Mouse (Mus musculus) telencephalon, adult 2 months (tissue): ENCODE data around the gene Aggf1.
"Not testable (repeated sequence)": the region's sequence is repeated elsewhere in the genome, so short reads cannot be mapped to it uniquely, and the experiment has no call there.

ENCODE experiments used
- DNase-seq: peaks from one replicate; pipeline ENCODE4 v3.0.0-alpha.2; 2011; ENCODE audit warnings: low read depth, low spot score

Aggf1 gene

GRCm38 (mm10) chr13:95374701-95375553 lies at the start of gene Aggf1:
Aggf1 (minus strand) TSS chr13:95375352.
- DNase-seq = peak; percentile 94

DNA sequence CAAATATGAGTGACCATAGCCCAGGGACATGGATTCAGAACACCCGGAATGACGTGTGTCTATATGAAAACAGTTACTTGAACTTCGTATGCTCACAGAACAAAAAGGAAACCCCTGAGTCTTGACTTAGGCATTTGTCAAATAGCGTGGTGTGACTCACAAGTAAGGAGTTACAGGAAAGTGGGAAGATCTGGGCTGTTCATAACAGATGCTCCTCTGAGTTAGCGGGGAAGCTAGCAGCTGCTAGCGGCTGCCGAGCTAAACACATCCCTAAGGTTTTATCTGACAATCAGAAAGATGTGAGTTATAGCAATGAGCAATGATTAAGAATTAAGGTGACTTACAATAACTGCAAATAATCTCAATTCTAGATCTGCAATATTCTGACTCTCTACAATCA lies 49.8 kb upstream of the Aggf1 start:
- no peak for DNase-seq

- DNase-seq = no peak
Measured at GRCm38 (mm10) chr13:95419204-95419749, 44.1 kb upstream of the Aggf1 start.

GRCm38 (mm10) chr13:95418575-95419203 lies 43.5 kb upstream of the Aggf1 start:
- no peak for DNase-seq

DNA sequence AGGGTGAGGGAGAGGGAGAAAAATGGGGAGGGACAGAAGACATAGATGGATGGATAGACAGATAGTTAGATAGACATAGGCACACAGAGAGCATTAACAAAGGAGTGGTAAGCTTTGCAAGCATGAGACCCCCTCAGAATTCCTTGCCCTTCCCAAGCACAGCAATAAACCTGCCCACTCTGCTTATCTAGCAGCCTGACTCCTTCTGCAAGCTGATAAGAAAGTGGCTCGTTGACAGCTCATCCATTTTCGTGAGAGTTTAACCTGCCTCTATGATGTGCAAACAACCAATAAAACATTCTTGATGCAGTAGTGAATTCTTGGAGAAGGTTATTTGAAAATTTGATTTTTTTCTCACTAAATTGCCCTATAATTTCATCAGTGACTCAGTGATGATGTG lies 37.1 kb upstream of the Aggf1 start:
- no peak for DNase-seq

DNA sequence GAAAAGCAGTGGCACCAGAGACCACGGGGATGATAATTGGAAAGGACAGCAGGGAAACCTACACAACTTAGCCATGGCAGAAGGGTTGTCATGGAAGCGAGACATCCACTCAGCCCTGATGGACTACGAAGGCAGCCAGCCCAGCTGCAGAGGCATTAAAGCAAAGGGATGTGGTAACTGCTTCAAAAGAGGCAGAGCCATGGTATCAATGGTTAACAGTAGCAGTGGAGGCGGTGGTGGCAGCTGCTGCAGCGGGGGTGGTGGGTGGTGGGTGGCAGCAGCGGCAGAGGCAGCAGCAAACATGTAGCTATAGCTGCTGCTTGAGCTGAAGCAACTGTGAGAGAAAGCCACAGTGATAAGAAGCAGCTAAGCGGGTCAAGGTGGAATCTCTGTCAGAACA lies 18.1 kb upstream of the Aggf1 start:
- DNase-seq = no peak

DNA sequence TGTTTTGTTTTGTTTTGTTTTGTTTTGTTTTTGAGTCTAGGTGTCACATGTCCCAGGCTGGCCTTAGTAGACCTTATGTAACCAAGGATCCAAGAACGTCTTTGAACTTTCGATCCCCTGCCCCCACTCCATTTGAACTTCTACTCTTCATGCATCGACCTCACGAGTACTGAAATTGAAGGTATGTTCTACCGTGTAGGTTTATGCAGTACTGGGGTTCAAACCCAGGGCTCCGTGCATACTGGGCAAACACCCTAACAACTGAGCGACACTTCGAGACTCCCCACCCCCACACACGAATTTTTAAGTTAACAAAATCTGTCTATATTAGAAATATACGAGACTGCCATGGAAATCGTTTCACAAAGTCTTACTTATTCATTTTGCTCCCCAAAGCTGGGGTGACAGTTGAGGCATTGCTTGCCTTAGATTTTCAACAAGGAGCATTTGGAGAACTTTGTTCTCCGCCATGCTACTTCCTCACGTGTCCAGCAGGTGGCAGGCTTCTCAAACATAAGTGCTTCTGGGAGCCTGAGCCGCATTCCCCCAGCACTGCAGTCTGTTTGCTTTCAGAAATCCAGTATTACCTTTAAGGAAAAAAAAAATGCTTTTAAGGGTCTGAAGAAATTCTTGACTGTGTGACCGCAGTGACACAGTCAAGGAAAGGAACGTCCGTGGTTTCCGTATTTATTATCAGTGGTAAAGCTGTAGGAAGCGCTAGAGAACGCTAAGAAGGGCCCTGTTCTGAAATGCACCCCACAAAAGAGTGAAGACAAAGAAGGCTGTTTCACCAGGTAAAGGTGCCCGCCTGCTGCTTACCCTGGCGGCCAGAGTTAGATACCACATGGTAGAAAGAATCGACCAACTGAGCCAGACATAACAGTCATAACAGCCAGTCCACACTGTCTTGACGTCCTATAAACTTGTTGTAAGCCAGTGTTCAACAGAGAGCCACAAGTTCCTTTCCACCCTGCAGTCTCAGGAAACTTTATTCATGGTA lies 15.0 kb upstream of the Aggf1 start:
- peak; percentile 74 for DNase-seq

DNA sequence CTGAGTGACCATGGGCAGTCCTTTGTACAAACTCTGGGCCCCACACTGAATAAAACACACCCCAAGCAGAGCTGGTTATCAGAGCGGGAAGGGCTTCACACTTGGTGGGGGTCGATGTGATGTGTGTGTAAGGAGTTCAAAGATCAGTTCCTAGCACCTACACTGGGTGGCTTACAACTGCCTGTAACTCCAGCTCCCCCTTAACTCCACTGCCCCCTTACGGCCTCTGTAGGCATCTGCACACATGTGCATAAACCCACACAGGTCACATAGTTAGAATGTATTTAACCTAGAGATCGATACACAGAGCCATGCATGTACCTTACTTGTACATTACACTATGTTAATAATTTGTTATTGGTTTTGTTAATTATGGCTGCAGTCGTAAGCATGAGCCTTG lies 13.1 kb upstream of the Aggf1 start:
- no peak for DNase-seq

- no peak for DNase-seq
Measured at GRCm38 (mm10) chr13:95382418-95382817, 7.3 kb upstream of the Aggf1 start.

GRCm38 (mm10) chr13:95378696-95379095 lies 3.5 kb upstream of the Aggf1 start:
- no peak for DNase-seq

DNA sequence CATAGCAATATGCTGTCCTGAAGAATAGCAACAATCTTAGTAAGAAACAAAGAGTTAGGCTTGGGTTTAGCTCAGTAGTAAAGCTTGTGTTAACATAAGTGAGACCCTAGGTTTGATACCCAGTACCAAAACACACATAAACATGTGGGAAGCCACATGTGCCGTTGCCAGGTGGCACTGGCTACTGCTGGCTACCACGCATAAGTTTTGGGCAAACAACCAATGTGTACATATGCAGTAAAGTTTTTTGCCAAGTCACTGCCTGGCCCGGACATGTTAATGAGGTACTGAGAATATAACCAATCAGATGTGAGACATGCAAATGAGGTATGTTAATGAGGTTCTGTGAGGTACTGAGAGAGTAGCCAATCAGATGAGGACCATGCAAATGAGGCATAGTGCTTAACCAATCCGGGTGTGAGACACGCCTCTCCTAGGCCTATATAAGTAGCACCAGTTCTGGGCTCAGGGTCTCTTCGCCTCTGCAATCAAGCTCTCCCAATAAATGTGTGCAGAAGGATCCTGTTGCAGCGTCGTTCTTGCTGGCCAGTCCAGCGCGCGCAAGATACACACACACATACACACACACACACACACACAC lies 1.6 kb upstream of the Aggf1 start:
- DNase-seq = not testable (repeated sequence)

GRCm38 (mm10) chr13:95375554-95375914 lies 382 bp upstream of the Aggf1 start:
- DNase-seq = no peak

DNA sequence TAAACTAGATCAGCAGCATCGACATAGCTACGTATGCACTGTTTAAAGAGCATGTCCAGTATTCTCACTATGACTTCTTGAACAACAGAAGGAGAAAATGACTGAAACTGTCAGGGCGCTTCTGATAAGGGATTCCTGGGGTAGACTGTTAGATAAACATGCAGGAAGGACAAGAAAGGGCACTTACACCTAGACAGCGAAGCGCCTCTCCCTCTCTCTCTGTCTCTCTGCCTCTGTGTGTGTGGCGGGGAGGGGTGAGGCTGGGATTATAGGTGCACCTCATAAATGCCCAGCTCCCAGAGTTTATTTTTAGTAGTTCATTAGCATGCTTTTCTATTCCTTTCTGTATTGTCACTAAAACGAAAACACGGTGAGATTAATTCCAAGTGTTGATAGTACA lies 8.8 kb downstream of the Aggf1 start:
- no peak for DNase-seq

- DNase-seq = no peak
Measured at GRCm38 (mm10) chr13:95363440-95363839, 11.7 kb downstream of the Aggf1 start.

DNA sequence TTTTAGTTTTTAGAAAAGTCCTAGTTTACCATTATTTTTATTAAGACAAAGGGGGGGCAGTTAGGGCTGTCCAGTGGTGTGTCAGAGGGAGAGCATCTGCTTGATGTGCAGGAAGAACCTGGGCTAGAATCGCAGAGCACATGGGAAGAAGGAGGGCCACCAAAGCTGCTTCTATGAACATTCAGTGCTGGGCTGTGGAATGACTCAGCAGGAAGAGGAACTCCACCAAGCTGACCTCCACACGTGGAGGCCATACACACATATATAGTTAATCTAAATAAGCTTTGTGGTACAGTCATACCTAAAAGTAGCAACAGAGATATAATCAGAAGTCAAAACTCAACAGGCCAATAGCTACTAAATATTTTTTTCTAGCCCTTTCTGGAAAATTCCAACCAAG lies 16.9 kb downstream of the Aggf1 start:
- no peak for DNase-seq

DNA sequence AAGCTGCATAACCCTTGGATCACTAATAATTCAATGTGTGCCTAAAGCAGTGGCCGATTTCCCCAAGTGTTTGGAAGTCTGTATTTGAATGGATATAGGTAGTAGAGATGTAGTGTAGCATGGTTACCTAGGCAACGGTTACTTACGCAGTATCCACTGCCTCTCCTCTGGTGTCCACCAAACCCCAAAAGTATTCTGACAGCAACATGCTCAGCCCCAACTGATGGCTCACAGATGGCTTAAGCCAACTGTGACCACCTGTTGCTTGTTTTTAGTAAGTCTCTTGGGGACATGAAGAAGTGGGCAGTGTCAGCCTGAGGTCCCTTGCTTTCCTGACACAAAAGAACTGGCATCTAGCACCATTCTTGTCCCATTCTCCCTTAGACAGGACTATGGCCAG lies 26.7 kb downstream of the Aggf1 start:
- peak; percentile 35 for DNase-seq

DNA sequence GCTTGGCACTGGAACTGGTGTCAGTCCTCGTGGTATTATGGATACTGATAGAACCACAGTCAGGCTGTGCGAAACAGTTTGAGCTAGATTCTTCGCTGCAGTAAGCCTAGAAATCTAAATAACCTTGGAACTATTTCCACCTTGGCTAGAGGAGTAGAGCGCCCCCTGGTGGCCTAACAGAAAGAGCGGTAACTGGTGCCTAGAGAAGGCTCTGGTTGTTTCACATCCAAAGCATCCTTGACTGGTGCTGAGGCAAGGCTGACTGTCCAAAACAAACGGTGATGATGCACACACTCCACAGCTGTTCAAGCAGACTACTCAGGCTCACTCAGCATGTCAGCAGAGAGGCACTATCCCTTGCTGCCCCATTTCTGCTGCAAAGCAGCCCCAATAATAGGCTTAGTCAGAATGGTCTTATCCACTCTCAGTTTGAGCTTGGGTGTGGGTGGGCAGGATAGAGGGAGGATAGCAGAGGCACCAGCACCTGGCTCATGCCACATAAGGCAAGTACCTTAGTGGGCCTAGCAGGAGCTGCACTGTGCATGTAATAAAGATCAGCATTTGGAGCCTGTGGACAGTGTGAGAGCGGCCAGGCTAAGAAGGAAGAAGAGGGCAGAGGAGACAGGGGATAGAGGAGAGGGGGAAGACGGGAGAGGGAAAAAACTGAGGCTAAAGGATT lies 28.0 kb downstream of the Aggf1 start:
- peak; percentile 69 for DNase-seq

DNA sequence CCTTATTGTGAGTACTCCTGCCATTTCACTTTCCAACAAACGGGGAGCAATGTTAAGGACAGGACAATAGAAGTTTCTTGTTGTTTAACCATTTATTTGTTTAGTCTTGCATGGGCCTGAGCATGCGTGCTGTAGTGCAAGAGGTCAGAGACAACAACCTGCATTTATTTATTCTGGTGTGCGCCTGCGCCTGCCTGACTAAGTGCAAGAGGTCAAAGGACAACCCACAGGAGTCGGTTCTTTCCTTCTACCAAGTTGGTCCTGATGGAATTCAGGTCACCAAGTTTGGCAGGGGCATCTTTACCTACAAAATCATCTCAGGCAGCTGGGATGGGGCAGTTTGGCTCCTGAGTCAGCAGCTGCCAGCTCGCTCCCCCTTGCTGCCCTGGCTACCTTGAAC lies 29.3 kb downstream of the Aggf1 start:
- no peak for DNase-seq

DNA sequence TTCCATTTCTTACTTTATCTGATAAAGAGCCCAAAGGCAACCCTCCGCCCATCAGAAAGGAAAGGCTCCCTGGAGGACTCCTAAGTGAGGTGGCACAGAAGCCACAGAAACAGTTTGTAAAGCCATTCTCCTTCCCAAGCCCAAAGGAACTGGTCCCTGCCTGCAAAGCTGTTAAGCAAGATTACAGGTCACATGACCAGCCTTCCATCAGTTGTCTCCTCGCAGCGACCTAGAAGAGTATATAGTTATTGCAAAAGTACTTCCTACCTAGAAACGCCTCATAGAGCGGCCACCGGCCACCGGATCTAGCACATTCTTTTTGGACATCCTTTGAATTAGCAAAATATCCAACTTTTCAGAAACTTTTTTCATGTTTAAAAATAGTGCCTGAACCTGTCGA lies 31.7 kb downstream of the Aggf1 start:
- DNase-seq = no peak

- no peak for DNase-seq
Measured at GRCm38 (mm10) chr13:95336122-95336677, 39.0 kb downstream of the Aggf1 start.
